Mouse (Mus musculus): ENCODE measurements around the gene Olfm3.

The Olfm3 gene

DNA sequence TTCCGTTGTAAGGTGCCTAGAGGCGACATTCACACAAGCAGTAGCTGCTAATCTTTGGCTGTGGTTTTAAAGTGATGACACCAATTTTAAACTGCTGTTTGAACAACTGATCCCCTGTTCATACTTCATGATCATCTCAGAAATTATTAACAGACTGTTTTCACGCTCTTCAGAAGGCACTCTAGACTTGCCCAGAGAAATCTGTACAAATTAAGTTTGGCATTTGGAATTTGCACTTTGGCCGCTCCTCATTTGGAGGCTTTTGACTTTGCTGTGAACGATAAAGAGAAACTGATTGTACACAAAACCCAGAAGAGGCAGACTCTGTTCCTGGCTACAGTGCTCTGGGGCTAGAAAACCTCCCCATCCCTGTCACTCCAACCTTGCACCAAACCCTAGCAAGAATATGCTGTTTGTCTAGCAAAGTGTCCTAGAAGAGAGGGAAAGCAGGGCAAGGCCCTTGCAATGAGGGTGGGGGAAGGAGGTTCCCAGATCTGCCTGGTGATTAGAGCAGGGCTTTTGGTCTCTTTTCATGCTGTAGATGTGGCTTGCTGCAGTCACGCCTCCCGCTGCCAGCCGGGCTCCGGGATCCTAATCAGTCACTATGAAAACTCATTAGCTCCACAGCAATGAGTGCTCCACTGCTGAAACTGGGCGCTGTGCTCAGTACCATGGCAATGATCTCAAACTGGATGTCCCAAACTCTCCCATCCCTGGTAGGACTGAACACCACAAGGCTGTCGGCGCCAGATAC is 176.7 kb downstream of the Olfm3 start:
- no peak for DNase-seq (ENCODE audit: low read depth, low spot score)

DNA sequence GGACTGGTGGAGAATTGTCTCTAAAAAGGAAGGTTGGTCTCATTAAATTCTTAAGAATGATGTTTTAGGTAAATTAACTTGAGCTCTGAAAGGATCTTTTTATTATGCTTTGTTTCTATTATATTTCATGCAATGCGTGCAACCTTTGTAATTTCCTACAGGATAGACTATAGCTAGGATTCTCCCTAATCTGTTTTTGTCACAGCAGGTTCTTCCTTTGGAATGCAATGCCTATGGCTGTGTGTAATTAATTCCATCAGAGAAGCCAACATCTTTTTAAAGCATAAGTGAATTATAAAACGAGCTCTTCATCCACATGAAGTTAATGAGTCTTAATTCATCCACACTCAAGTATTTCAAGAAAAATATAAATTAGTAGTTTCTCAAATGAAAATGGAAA is 177.5 kb downstream of the Olfm3 start:
- DNase-seq (ENCODE audit: low read depth, low spot score) = no peak

GRCm38 (mm10) chr3:115082947-115083346 is 179.1 kb downstream of the Olfm3 start:
- no peak for DNase-seq (ENCODE audit: low read depth, low spot score)

DNA sequence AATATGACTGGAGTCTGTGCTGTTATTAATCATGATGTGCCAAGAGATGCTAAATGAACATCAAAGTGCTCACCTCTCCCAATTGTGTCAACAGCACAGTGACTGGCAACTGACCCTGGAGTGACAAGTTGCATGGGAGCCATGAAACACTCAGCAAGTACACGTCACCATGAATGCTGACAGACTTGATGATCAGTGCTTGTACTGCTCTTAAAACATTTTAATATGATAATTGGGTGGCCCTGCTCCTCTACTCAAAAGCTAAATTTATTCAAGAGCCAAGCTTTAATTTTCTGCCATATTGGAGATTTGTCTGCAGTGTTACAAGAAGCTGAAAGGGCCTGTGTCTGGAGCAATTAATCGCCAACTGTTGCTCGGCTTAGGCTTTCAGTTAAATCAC is 184.4 kb downstream of the Olfm3 start:
- DNase-seq (ENCODE audit: low read depth, low spot score) = no peak

- no peak for DNase-seq (ENCODE audit: low read depth, low spot score)
Measured at GRCm38 (mm10) chr3:115090670-115091069, 186.8 kb downstream of the Olfm3 start.

DNA sequence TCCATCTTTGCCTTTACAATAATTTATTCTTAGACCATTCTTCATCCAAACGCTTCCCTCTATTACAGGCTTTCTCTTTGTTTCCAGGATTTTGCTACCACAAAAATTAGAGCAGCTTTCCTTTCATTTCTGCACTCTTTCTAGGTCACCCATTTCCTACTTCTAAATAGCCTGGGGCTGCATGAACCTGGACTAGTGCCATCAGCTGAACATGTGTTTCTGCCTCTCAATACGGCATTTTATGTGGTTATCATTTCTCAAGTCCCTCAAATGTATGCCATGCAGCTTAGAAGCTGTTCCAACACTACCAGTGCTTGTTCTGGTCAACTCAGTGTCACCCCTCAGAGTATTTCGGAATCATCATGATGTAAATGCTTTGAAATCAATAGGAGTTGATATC is 191.6 kb downstream of the Olfm3 start:
- DNase-seq (ENCODE audit: low read depth, low spot score) = no peak

DNA sequence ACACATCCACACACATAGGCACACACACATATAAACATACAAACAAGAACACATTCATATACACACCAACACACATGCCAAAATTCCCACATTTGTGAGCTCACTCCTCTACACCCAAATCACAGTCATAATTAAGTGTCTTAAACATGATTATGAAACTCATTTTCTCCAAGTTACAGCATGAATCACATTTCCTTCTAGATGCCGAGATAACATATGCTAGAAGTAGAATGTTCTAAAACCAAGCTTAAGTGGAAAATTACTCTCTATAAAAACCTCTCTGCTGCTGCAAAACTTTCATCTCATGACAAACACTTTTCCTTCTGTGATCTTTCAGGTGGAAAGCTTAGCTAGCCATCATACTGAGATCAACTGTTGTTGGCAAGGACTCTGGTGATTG is 195.7 kb downstream of the Olfm3 start:
- DNase-seq (ENCODE audit: low read depth, low spot score) = no peak

DNA sequence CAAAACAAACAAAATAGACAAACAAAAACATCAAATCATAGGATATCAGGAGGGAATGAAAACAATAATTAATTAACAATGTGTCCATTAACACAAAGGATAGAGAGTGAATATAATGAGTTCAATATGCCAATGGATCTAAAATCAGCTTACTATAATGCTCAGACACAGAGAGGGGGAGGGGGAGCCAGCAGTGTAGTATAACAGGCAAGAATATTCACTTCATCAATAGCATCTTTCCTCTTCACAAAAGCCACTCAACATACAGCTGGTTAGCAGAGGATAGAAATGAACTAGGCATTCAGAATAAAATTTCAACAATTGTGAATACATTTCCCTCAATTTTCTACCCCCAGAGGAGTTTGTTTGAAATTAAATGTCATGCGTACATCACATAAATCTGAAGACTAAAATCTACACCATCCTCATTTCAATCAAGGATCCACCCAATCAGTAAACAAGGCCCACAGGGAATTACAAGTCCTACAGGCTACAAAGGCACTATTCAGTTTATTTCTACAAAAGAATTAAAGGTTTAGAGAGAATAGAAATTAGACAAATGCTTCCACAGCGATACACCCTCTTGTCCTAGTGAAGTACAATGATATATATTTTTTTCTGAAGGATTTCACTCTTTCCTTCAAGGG is 200.4 kb downstream of the Olfm3 start:
- no peak for DNase-seq (ENCODE audit: low read depth, low spot score)

DNA sequence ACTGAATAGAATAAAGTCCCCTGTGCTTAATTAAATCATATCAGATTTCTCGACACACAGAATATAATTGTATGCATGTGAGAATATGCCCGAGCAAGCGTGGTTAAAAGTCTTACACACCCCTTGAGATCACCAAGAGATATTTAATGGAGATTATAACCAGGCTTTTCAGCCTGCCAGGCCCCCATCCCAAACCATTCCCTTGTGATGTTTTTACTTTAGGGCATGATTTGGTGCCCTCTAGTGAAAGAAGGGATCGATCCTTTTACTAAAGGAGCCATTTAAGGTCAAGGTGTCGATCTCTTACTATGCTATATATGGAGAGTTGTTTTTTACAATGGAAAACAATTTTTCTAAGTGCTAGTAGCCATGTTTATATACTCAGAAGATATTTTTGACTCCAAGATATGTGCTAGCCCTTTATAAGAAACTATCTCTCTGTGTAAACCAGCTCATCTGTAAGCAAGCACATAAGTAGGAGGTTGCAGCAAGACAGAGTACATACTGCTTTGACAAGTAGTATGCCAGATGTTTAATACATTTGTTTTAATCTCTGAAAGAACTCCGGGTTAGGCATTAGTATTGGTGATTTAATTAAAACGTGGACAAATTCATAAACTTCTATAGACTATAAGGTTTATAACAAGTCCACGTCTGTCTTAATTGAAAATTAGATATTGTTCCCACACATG is 201.1 kb downstream of the Olfm3 start:
- no peak for DNase-seq (ENCODE audit: low read depth, low spot score)

DNA sequence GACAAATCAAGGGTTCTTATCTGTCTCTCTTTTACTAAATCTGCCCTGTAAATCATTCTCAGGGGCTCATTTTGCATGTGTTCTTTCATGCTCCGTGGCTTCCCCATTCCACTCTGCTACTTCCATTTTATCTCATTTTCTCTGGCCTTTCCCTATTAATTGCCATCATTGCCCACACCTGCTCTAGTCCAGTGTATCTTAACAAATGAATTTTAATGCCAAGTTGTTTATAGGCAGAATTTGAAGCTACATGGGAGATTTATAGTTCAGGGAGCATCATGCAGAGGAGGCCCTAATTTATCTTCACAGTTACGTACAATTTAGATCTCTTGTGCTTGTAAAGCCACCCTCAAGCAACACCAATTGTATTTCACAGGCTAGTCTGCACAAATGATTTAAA is 241.8 kb downstream of the Olfm3 start:
- no peak for DNase-seq (ENCODE audit: low read depth, low spot score)

DNA sequence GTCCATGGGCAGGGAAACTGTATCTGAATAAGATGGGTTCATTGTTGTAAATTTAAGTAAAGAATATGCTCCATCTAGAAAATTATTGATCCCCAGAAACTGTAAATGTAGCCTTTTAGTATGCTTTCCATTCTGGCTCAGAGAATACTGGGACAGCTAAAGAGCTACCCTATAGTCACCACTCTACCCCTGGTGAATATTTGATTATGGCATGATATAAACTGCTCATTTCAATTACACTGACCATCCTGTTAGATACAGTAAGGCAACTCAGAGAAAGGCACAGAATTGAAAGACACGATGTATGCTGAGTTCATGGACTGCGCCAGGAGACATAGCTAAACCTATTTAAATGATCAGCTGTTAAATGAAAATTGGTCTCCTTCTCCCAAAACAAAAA is 242.4 kb downstream of the Olfm3 start:
- no peak for DNase-seq (ENCODE audit: low read depth, low spot score)

- DNase-seq (ENCODE audit: low read depth, low spot score) = no peak
Measured at GRCm38 (mm10) chr3:115158903-115159473, 255.1 kb downstream of the Olfm3 start.

DNA sequence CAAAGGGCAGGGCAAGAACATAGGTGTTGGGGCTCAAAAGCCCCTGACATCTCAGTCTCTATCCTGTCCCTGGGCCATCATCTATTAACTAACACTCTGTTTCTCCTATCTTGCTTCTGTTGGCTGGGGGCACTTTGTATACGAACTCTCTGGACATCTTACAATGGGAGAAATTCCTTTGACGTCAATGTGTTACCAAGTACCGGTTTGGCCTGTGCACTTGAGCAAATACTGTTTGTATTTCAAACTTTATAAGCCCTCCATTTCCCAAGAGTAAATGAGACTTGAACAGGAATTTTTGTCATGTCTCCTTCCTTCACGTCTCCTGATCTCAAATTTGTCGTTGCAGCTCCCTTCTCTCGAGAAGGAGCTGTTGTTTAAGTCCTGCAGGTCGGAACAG is 270.7 kb downstream of the Olfm3 start:
- no peak for DNase-seq (ENCODE audit: low read depth, low spot score)

Measured in embryo, embryonic 11.5 days (tissue).